Mouse (Mus musculus) embryonic fibroblast, embryonic 13.5 days (primary cell): Measurements from ENCODE around the gene Prorsd1.

Source experiments
- CTCF ChIP-seq: IDR thresholded peaks from 2 replicates; pipeline ENCODE4 v1.5.1; 2011; ENCODE audit warnings: mild to moderate bottlenecking, control low read depth, low read length, moderate library complexity, borderline replicate concordance; ENCODE audit not compliant: insufficient read depth
- POLR2A ChIP-seq: IDR thresholded peaks from 2 replicates; pipeline ENCODE4 v1.6.1; 2011; ENCODE audit warnings: low read depth, mild to moderate bottlenecking, control low read depth, low read length, moderate library complexity

GRCm38 (mm10) chr11:29504899-29505625, 9.8 kb downstream of the Prorsd1 start:
- no peak for TF ChIP-seq CTCF
- no peak for TF ChIP-seq POLR2A
